Mouse (Mus musculus): ENCODE data around the gene Sltm. TPM values are rescaled to one million over a fixed set of nuclear protein-coding genes. Genes with fewer than 3 reads are reported as not detected.
"Not testable (repeated sequence)": the region's sequence is repeated elsewhere in the genome, so short reads cannot be mapped to it uniquely, and the experiment has no call there.

Gene Sltm
- total RNA-seq, 2 experiments from 2014 or later, result 37.7 to 44.2 TPM

GRCm38 (mm10) chr9:70548304-70548703 is 5.8 kb downstream of the Sltm start:
- DNase-seq (ENCODE audit: low spot score in 2 of 2), result no peak

GRCm38 (mm10) chr9:70551524-70551923 is 9.0 kb downstream of the Sltm start:
- no peak for DNase-seq (ENCODE audit: low spot score in 2 of 2)

GRCm38 (mm10) chr9:70552233-70552632 is 9.7 kb downstream of the Sltm start:
- DNase-seq (ENCODE audit: low spot score in 2 of 2), result not testable (repeated sequence)

GRCm38 (mm10) chr9:70555431-70555830 is 12.9 kb downstream of the Sltm start:
- no peak for DNase-seq (ENCODE audit: low spot score in 2 of 2)

- DNase-seq (ENCODE audit: low spot score in 2 of 2), result no peak
These were observed 14.2 kb downstream of the Sltm start for GRCm38 (mm10) chr9:70556796-70557195.

GRCm38 (mm10) chr9:70562825-70563224 is 20.3 kb downstream of the Sltm start:
- no peak for DNase-seq (ENCODE audit: low spot score in 2 of 2)

GRCm38 (mm10) chr9:70567651-70568050 is 25.1 kb downstream of the Sltm start:
- DNase-seq (ENCODE audit: low spot score in 2 of 2), result no peak

- no peak for DNase-seq (ENCODE audit: low spot score in 2 of 2)
These were observed 27.8 kb downstream of the Sltm start for GRCm38 (mm10) chr9:70570351-70570750.

- no peak for DNase-seq (ENCODE audit: low spot score in 2 of 2)
These were observed 35.6 kb downstream of the Sltm start for GRCm38 (mm10) chr9:70578123-70578522.

- DNase-seq (ENCODE audit: low spot score in 2 of 2), result no peak
These were observed 38.4 kb downstream of the Sltm start for GRCm38 (mm10) chr9:70580956-70581355.

- DNase-seq (ENCODE audit: low spot score in 2 of 2), result no peak
These were observed 42.1 kb downstream of the Sltm start for GRCm38 (mm10) chr9:70584641-70585040.

GRCm38 (mm10) chr9:70585172-70585571 is 42.6 kb downstream of the Sltm start:
- DNase-seq (ENCODE audit: low spot score in 2 of 2), result no peak

- DNase-seq (ENCODE audit: low spot score in 2 of 2), result no peak
These were observed 44.6 kb downstream of the Sltm start for GRCm38 (mm10) chr9:70587171-70587570.

- no peak for DNase-seq (ENCODE audit: low spot score in 2 of 2)
These were observed 48.2 kb downstream of the Sltm start for GRCm38 (mm10) chr9:70590775-70591174.

- DNase-seq (ENCODE audit: low spot score in 2 of 2), result no peak
These were observed 48.9 kb downstream of the Sltm start for GRCm38 (mm10) chr9:70591486-70591885.

- no peak for DNase-seq (ENCODE audit: low spot score in 2 of 2)
These were observed 55.7 kb downstream of the Sltm start for GRCm38 (mm10) chr9:70598271-70598670.

GRCm38 (mm10) chr9:70602186-70602845 is 59.8 kb downstream of the Sltm start:
- DNase-seq (ENCODE audit: low spot score in 2 of 2), result no peak

- no peak for DNase-seq (ENCODE audit: low spot score in 2 of 2)
These were observed 68.6 kb downstream of the Sltm start for GRCm38 (mm10) chr9:70611026-70611673.

GRCm38 (mm10) chr9:70629711-70630110 is 87.2 kb downstream of the Sltm start:
- no peak for DNase-seq (ENCODE audit: low spot score in 2 of 2)

GRCm38 (mm10) chr9:70631665-70632064 is 89.1 kb downstream of the Sltm start:
- DNase-seq (ENCODE audit: low spot score in 2 of 2), result no peak

- no peak for DNase-seq (ENCODE audit: low spot score in 2 of 2)
These were observed 94.2 kb downstream of the Sltm start for GRCm38 (mm10) chr9:70636748-70637147.

Measured in adrenal gland, postnatal 4 days (tissue).